Mouse (Mus musculus): ENCODE results near the gene Robo2.

Gene Robo2

DNA sequence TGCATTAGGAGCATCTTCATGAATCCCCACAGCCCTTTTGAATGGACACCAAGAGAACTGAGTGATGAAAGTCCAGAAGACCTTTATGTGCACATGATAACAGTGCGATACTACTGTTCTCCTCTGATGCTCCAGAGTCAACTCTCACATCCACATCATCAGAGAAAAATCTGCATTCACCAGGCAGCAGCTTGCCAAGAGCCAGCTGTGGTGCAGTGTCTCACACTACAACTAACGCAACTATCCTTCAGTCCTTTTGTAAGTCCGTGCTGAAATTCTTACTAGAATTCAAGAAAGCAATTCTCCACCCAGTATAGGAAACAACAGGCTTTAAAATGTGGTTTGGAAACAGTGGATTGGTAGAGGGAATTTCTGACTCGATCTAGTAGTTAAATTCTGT is 481.3 kb downstream of the Robo2 start:
- DNase-seq (ENCODE audit: low spot score): no peak

DNA sequence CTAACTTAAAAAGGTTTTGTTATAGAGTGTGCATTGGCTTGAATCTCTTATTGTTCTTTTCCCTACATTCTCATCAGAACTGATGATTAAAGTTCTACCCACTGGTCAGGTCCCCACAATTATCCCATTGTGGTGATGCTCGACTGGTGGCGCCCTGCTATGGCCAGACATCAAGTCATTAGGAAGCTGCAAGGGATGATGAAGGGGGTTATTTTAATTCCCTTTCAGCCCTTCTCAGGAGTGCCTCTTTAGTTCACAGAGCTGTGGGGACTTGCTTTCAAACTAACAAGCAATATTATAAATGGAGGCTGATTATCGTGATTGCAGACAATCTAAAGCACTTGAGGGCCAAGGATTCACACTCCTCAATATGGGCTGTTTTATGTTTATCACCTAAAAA is 484.1 kb downstream of the Robo2 start:
- DNase-seq (ENCODE audit: low spot score): no peak

DNA sequence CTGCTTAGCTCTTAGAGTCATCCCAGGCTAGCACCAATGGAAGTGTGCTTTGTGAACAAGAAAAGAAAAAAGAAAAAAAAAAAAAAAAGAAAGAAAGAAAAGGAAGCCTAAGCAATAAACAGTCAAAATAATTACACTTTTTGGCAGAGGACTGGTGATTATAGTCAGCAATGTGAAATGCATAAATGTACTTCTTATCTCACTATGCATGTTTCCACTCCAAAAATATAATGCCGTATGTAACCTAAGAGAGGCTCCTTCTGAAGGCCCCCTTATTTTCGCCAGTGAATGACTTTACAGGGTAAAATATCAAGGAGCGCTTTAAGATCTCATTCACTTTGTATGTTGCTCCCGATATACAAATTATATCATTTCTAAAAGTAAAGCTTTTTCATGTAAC is 496.2 kb downstream of the Robo2 start:
- DNase-seq (ENCODE audit: low spot score): no peak

DNA sequence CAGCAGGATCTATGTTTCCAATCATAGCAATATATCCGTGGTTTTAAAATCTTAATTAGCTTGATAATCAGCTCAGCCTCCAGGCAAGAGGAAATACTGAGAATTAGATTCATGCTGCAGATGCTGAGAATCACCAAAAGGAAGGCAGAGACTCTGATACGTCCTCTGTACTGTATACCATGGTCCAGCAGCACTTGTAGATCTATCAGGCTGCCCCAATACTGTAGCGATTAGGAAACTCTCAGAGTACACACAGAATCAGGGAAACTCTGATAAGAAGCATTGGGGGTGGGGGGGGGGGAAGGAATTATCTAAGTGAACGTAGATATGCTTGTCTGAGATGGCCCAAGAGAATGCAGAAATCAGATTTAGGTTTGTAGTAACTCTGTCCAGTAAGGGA is 496.7 kb downstream of the Robo2 start:
- DNase-seq (ENCODE audit: low spot score): no peak

DNA sequence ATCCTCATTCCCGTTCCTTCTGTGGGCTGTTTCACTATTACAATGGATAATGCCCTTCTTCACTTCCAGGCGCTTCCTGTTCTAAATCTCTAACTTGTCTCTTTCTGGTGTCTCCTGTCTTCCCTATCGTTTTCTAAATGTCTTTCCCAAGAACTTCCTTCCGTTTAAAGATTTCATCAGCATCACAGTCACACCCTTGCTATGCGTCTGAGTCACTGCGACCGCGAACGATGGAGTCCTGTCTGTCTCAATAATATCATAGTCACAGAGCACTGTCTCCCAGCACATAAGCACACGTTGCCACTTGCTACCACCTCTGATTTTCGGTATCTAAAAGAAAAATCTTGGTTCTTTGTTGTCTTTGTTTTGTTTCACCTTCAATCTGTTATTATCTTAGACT is 503.1 kb downstream of the Robo2 start:
- no peak for DNase-seq (ENCODE audit: low spot score)

DNA sequence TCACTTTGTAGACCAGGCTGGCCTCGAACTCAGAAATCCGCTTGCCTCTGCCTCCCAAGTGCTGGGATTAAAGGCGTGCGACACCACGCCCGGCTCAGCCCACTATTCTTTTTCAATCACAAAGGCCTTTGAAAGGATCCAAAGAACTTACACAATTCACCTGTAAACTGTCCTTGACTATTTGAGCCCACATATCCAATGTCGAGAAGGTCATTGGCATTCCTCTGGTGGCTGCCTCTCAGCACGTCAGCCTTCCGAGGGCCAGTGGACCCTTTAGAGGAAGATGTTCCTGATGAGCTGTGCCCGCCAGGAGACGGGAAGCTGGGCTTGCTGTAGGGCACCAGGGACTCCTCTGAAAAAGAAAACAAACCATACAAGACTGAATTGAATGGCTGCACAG is 514.8 kb downstream of the Robo2 start:
- DNase-seq (ENCODE audit: low spot score): no peak

DNA sequence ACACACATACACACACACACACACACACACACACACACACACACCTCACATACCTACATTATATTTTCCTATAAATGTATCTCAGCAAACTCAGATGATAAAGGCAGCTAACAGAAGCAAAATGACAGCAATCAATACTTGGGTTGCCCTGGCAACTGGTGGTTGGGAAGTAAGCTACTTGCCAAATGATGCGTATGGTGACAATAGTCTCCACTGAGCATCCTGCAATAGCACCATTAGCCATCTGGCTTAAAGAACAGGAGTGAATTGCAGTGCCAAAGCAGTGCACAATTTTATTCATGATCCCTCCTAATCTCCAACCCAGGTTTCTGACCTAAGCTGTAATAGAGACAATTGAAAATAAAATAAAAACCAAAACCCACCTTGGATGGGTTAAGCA is 529.7 kb downstream of the Robo2 start:
- DNase-seq (ENCODE audit: low spot score): no peak

DNA sequence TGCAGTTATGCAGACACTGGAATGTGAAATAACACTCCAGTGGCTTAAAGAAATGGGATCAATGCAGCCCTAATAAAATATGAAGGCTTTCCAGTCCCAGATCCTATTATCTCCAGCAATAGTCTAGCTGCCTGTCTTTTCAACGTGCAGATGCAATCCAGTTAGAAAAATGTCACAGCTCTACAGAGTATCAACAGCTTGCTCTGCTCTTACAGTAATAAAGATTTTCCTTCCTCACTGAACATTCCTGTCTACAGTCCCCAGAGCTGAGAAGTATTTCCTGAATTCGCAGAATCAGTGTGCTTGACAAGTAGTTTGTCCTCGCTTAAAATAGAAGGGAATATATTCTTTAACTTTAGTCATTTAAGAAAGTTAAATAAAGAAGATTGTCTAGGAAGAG is 533.7 kb downstream of the Robo2 start:
- DNase-seq (ENCODE audit: low spot score): no peak

DNA sequence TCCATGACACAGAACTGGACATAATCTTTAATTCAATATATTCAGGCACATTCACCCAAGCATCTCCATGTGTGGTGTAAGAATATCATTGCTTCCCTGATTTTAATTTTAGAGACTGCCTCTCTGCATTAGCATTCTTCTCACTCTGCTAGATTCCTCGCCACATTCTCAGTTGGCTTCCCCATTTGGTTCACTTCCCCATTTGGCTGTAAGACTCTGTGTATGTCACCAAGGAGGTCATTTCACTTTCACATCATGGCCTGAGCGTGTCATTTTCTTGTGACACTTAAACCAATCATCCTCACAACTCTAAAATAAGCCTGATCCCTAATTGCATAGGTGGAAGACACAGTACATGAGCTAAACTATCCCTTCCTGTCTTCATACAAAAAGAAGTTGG is 536.6 kb downstream of the Robo2 start:
- DNase-seq (ENCODE audit: low spot score): no peak

DNA sequence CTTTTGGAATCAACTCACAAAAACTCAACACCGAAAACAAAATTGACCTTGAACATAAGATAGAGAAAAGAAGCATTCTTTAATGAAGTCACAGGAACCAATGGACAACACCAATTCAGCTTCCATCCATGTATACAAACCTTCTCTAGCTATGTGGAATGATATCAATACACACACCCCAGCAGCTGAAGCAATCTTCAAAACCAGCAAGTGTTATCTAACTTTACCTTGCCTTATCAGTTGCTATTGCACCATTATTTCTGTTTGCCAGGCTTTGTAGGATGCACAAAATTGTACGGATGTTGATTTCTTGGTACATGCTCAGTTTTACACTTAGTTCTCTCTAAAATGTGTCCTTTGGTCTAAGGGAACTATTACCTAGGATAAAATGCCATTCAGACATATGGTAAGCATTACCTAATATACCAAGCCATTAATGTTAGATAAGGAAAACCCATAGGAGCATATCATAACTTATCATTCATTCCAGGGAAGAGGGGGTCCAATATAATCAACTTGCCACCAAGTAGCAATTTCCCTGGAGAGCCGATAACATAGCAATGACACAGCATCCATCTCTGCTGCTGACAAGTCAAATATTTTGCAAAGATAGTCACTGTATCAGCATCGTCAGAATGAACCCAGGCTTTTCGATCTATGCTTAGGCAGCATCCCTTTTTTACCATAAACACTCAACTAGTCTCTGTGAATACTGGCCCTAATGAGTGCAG is 537.6 kb downstream of the Robo2 start:
- DNase-seq (ENCODE audit: low spot score): no peak

DNA sequence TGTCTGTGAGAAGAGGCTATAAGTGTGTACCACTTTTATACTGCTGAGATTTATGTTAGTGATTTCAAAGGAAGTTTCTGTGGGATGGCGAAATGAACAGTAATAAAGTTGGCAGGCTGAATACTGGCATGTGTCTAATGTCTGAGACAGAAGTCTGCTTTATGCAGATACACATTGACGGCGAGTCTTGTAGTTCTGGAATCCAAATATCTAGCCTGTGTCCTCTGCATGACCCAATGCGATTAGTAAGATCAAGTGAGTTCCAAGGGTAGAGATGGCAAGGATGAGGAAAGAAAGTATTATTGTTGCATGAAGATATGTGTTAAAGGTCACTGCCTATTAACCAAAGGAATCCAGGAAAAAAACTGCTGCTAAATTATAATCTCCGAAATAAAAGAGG is 541.3 kb downstream of the Robo2 start:
- DNase-seq (ENCODE audit: low spot score): no peak

DNA sequence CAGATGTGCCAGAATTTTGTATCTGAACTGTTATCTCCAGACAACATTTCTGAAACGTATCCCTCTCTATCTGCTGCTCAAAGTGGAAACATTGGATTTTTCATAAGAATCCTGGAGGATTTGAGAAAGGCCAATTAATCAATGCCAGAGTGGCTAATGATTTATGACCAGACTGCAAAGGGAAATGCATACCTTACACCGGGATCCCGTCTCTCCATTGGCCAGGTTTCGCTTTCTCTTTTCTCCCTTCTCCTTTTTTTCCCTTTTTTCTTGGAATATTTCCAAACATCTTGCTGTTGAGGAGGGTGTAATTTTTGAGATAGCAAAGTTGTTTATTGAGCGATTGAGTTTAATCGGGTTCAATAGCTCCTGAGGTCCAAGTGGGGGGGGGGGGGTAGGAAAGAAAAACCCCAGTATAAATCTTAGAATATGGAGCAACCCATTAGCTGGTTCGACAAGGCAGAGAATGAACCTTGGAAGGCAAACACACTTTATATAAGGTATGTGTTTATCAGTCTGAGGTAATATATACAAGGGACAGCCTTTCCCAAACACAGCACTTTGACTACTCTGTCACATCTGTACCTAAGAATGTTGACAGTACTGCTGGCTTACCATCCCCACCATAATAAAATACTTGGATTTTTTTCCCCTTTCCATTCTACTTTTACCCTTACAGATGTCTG is 542.0 kb downstream of the Robo2 start:
- no peak for DNase-seq (ENCODE audit: low spot score)

DNA sequence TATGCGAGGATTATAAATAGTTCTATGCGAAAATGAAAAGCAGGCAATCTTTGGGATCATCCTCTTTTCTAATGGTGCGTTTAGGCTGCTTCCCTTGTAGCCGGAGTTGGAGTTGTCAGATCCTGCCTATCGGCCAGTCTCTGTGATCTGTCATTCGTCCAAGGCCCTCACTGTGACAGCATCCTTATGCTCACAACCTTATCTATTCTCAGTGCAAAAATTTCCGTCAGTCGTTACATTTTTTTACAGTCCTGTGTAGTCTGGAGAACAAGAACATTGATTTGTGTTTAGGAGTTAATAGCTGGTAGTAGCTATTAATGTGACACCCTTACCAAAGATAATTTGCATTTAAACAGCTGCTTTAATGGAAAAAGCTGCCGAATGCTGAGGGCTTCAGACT is 547.0 kb downstream of the Robo2 start:
- DNase-seq (ENCODE audit: low spot score): no peak

DNA sequence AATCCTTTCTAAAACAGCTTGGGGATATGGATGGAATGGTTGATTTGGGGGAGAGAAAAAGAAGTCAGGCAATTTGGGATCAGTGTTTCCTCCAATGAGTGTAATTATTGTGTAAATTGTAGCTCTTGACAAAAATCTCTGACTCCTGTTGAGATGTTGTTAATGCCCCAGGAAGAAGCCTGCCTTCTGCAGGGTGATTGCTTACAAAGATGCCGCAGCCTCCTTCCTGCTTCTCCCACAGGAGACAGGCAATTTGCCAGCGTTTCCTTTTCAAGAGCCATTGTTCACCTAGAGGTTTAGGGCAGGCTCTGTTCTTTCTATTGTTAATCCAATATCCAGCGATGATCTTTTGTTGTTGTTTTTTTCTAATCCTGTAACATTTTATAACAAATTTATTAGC is 547.9 kb downstream of the Robo2 start:
- no peak for DNase-seq (ENCODE audit: low spot score)

DNA sequence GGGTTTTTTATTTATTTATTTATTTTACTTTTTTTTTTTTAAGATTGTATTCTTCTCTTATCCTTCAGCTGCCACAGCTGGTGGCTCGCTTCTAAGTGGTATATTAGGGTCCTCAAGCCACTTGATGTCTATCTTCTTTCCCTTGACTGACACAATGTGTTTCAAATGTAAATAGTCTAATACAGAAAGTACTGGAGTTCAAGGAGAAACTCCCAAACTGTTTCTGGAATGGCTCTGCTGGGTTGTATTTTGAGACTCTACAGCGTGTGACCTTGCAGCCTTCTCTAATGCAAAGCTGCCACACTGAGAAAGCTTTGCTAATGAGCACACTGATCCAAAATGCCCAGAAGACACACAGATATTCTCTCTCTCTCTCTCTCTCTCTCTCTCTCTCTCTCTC is 552.9 kb downstream of the Robo2 start:
- DNase-seq (ENCODE audit: low spot score): no peak

DNA sequence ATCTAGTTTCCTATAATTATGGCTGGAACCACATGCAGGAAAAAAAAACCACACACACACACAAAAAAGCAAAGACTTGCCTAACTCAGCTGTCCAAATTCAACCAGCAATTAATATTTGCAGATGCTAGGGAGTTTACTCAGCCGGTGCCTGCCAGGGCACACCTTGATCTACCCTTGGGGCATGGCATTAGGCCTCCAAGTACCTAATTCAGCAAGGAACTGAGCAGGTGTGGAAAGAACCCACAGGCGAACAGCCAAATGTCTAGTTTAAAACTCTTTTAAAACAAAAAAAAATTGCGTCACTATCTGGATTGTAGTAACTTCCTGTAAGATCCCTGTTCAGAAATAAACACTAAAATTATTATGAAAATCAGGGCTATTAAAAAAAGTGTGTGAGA is 555.8 kb downstream of the Robo2 start:
- no peak for DNase-seq (ENCODE audit: low spot score)
